Mouse (Mus musculus): ENCODE results near the gene St6galnac4.

DNA sequence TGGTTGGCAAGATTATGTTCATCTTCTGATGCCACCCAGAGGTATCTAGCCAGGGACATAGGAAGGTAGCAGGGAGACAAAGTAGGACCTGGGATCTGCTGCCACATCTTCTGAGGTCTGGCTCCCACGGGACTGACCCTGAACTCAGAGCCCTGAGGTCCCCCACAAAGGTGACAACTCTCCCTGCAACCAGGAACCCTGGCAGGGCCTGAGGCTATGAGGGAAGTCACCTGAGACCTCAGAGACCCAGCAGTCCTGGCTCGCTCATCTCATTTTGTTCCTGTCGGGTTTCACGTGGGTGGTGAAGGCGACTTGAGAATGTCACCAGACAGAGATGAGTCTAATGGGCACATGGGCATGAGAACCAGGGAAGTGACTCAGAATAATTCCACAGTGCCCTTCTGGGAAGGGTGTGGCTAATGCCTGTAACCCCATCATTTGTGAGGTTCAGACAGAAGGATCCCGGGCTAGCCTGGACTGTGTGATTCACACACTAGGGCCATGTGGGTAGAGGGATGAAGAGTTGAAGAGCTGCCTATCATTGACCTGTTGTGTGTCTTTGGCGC is 1.7 kb upstream of the St6galnac4 start:
- TF ChIP-seq POLR2A (IDR thresholded peaks at IDR 0.05; ENCODE audit: extremely low read depth, insufficient read depth, low read length) (no peak), CTCF (IDR thresholded peaks at IDR 0.05; ENCODE audit: low read depth, low read length) (no peak)
